Mouse (Mus musculus) hindbrain, embryonic 14.5 days (tissue): Measurements from ENCODE around the gene Sc5d. TPM values are rescaled to one million over a fixed set of nuclear protein-coding genes. Genes with fewer than 3 reads are reported as not detected.

ENCODE experiments used
- ATAC-seq: fragments of 200-750 bp; cut with Nextera tagmentation; 2 replicates; pipeline ENCODE4 v1.8.0; 2017; ENCODE audit warnings: moderate number of reproducible peaks, mild to moderate bottlenecking, moderate TSS enrichment, moderate library complexity; ENCODE audit not compliant: low FRiP score
- DNase-seq: peaks from one replicate; pipeline ENCODE4 v3.0.0-alpha.2; 2015; ENCODE audit warnings: low spot score
- H3K27ac ChIP-seq: fragments of 300-500 bp; sonication (generic); 2 replicates; pipeline ENCODE4 v1.5.1; 2014; ENCODE audit warnings: mild to moderate bottlenecking, moderate library complexity
- H3K27me3 ChIP-seq: fragments of 300-500 bp; sonication (generic); 2 replicates; pipeline ENCODE4 v1.6.1; 2014; ENCODE audit warnings: mild to moderate bottlenecking, low read length, mixed read lengths; ENCODE audit not compliant: control insufficient read depth, insufficient read depth
- H3K36me3 ChIP-seq: fragments of 300-500 bp; sonication (generic); replicated peaks from 2 replicates; pipeline ENCODE4 v1.6.1; 2014; ENCODE audit not compliant: control insufficient read depth, insufficient read depth
- H3K4me1 ChIP-seq: fragments of 300-500 bp; sonication (generic); replicated peaks from 2 replicates; pipeline ENCODE4 v1.6.1; 2014; ENCODE audit warnings: antibody characterized with exemption, low read length, mixed read lengths; ENCODE audit not compliant: control insufficient read depth, insufficient read depth
- H3K4me2 ChIP-seq: fragments of 300-500 bp; sonication (generic); replicated peaks from 2 replicates; pipeline ENCODE4 v1.6.1; 2014; ENCODE audit warnings: mild to moderate bottlenecking, moderate library complexity
- H3K4me3 ChIP-seq: fragments of 300-500 bp; sonication (generic); replicated peaks from 2 replicates; pipeline ENCODE4 v1.5.1; 2014; ENCODE audit warnings: mild to moderate bottlenecking, low read length
- H3K9ac ChIP-seq: fragments of 300-500 bp; sonication (generic); 2 replicates; pipeline ENCODE4 v1.6.1; 2014
- H3K9me3 ChIP-seq: fragments of 300-500 bp; sonication (generic); 2 replicates; pipeline ENCODE4 v1.6.1; 2016; ENCODE audit warnings: low read length; ENCODE audit not compliant: control insufficient read depth
- WGBS: fragments of 180-500 bp; shearing (Covaris S2); extraction: QIAGEN DNeasy Blood & Tissue Kit; methylation state at CpG from one replicate; pipeline ENCODE4 v1.1.7; 2014; 5-methylcytosine and 5-hydroxymethylcytosine counted together
- polyA plus RNA-seq: library from polyadenylated mRNA; unstranded; fragments of >200 nt; fragmentation: Nextera tagmentation; extraction: Ambion mirVana; gene quantifications from 2 replicates; pipeline ENCODE4 v1.2.1, GENCODE M21; 2014

Sc5d gene
- polyA plus RNA-seq: 88.1 and 89.3 TPM in 2 replicates

- Histone ChIP-seq H3K4me3 (peak within 1 kb of the TSS; percentile 78), H3K36me3 (peaks cover 15% of the 10 kb centered on the region), H3K9ac (peak within 1 kb of the TSS; percentile 87), H3K9me3 (no peaks in the 10 kb centered on the region), H3K4me2 (peak within 1 kb of the TSS; percentile 69), H3K27me3 (no peaks in the 10 kb centered on the region), H3K27ac (peak within 1 kb of the TSS; percentile 95), H3K4me1 (peaks cover 27% of the 10 kb centered on the region)
- DNase-seq: peak; percentile 93
- WGBS: under 1% methylated on average over 46 of the region's 49 CpGs
- ATAC-seq: peak; percentile 99
Measured at GRCm38 (mm10) chr9:42264145-42264544, at the start of gene Sc5d. TSS of gene Sc5d (minus strand) at chr9:42264256.

- Histone ChIP-seq H3K27me3 (no peaks in the 10 kb centered on the region), H3K27ac (no peak overlapping the region), H3K4me3 (no peak overlapping the region), H3K4me2 (no peak overlapping the region), H3K4me1 (no peaks in the 10 kb centered on the region), H3K9me3 (no peaks in the 10 kb centered on the region), H3K36me3 (no peaks in the 10 kb centered on the region), H3K9ac (no peak overlapping the region)
- 99% methylated on average over 3 of the region's 3 CpGs for WGBS
- ATAC-seq (no peak), DNase-seq (no peak)
Measured at GRCm38 (mm10) chr9:42311311-42311710, 47.3 kb upstream of the Sc5d start.

- Histone ChIP-seq H3K9ac (no peak overlapping the region), H3K9me3 (no peaks in the 10 kb centered on the region), H3K4me3 (no peak overlapping the region), H3K36me3 (no peaks in the 10 kb centered on the region), H3K27ac (no peak overlapping the region), H3K4me2 (no peak overlapping the region), H3K4me1 (no peaks in the 10 kb centered on the region), H3K27me3 (no peaks in the 10 kb centered on the region)
- WGBS: 92% methylated on average over 4 of the region's 4 CpGs
- no peak for DNase-seq
- no peak for ATAC-seq
Measured at GRCm38 (mm10) chr9:42303894-42304293, 39.8 kb upstream of the Sc5d start.

- Histone ChIP-seq H3K9me3 (no peaks in the 10 kb centered on the region), H3K36me3 (no peaks in the 10 kb centered on the region), H3K4me1 (no peaks in the 10 kb centered on the region), H3K27ac (no peak overlapping the region), H3K27me3 (no peaks in the 10 kb centered on the region), H3K4me2 (no peak overlapping the region), H3K4me3 (no peak overlapping the region), H3K9ac (no peak overlapping the region)
- WGBS: 75% methylated on average over 6 of the region's 6 CpGs
- no peak for ATAC-seq
- DNase-seq: no peak
Measured at GRCm38 (mm10) chr9:42301082-42301633, 37.1 kb upstream of the Sc5d start.

GRCm38 (mm10) chr9:42296297-42296922 is 32.4 kb upstream of the Sc5d start:
- 95% methylated on average over 10 of the region's 10 CpGs for WGBS
- Histone ChIP-seq H3K27ac (no peak overlapping the region), H3K27me3 (no peaks in the 10 kb centered on the region), H3K4me3 (no peak overlapping the region), H3K9ac (no peak overlapping the region), H3K4me1 (0 out of 2 replicates have a peak, but pooled peaks cover 4% of the 10 kb centered on the region), H3K9me3 (no peaks in the 10 kb centered on the region), H3K4me2 (no peak overlapping the region), H3K36me3 (no peaks in the 10 kb centered on the region)
- DNase-seq: no peak
- no peak for ATAC-seq

GRCm38 (mm10) chr9:42294131-42294530 is 30.1 kb upstream of the Sc5d start:
- Histone ChIP-seq H3K27ac (no peak overlapping the region), H3K4me2 (no peak overlapping the region), H3K9me3 (no peaks in the 10 kb centered on the region), H3K4me1 (0 out of 2 replicates have a peak, but pooled peaks cover 4% of the 10 kb centered on the region), H3K9ac (no peak overlapping the region), H3K36me3 (no peaks in the 10 kb centered on the region), H3K4me3 (no peak overlapping the region), H3K27me3 (no peaks in the 10 kb centered on the region)
- no peak for DNase-seq
- 79% methylated on average over 2 of the region's 2 CpGs for WGBS
- ATAC-seq: no peak

GRCm38 (mm10) chr9:42293596-42293995 is 29.5 kb upstream of the Sc5d start:
- 0 out of 2 replicates have a peak, but pooled peaks cover 4% of the 10 kb centered on the region for H3K4me1 ChIP-seq
- no peaks in the 10 kb centered on the region for H3K27me3 ChIP-seq
- DNase-seq: no peak
- WGBS: 85% methylated on average over 3 of the region's 3 CpGs
- H3K4me3 ChIP-seq: no peak overlapping the region
- H3K36me3 ChIP-seq: no peaks in the 10 kb centered on the region
- no peak overlapping the region for H3K27ac ChIP-seq
- no peak for ATAC-seq
- no peaks in the 10 kb centered on the region for H3K9me3 ChIP-seq
- no peak overlapping the region for H3K4me2 ChIP-seq
- H3K9ac ChIP-seq: no peak overlapping the region

GRCm38 (mm10) chr9:42293051-42293450 is 29.0 kb upstream of the Sc5d start:
- DNase-seq (peak; percentile 30), ATAC-seq (peak; percentile 57; the same call in 1 of the 2 replicates)
- Histone ChIP-seq H3K4me2 (no peak overlapping the region), H3K9me3 (no peaks in the 10 kb centered on the region), H3K36me3 (no peaks in the 10 kb centered on the region), H3K9ac (0 out of 2 replicates have a peak overlapping the region, but pooled peaks have one; percentile 4), H3K27me3 (no peaks in the 10 kb centered on the region), H3K4me3 (no peak overlapping the region), H3K27ac (peak overlapping the region; percentile 51; the same call in 1 of the 2 replicates), H3K4me1 (0 out of 2 replicates have a peak, but pooled peaks cover 4% of the 10 kb centered on the region)
- 25% methylated on average over 7 of the region's 7 CpGs for WGBS

GRCm38 (mm10) chr9:42279676-42280075 is 15.6 kb upstream of the Sc5d start:
- no peak overlapping the region for H3K4me3 ChIP-seq
- H3K4me2 ChIP-seq: no peak overlapping the region
- no peak for ATAC-seq
- WGBS: 81% methylated on average over 4 of the region's 4 CpGs
- no peaks in the 10 kb centered on the region for H3K36me3 ChIP-seq
- H3K27ac ChIP-seq: no peak overlapping the region
- H3K9ac ChIP-seq: no peak overlapping the region
- no peak for DNase-seq
- no peaks in the 10 kb centered on the region for H3K27me3 ChIP-seq
- no peaks in the 10 kb centered on the region for H3K9me3 ChIP-seq
- H3K4me1 ChIP-seq: no peaks in the 10 kb centered on the region
